ENCODE assay signal across 13 mouse cellular contexts in genomic region chr13:3782499-3782898, GRCm38 (mm10). TPM values are rescaled to one million over a fixed set of nuclear protein-coding genes. Genes with fewer than 3 reads are reported as not detected.
A peak's percentile ranks its signal among the peaks of the same experiment; 100 is the strongest.
DNase-seq lines count a peak whose midpoint lies in the region; ATAC-seq lines count a peak whose summit lies in the region.
"Had no signal": no experiment of that assay in that cellular context is flagged by ENCODE, and none has a peak within 500 bp of the region (broad histone marks: within the 10 kb centered on the region; RNA-seq: fewer than 3 reads in every experiment).

No protein-coding gene starts in this region.

- H3K4me2 ChIP-seq in embryonic facial prominence, embryonic 14.5 days (ENCODE audit: low read depth, low read length) = no peak overlapping the region
- no peak overlapping the region for H3K4me2 ChIP-seq in midbrain, embryonic 14.5 days (ENCODE audit: low read length)
- no peak overlapping the region for H3K4me2 ChIP-seq in kidney, embryonic 15.5 days
- H3K4me2 ChIP-seq: liver, embryonic 11.5 days had no signal

- H3K9me3 ChIP-seq in embryonic facial prominence, embryonic 14.5 days (ENCODE audit: control insufficient read depth, low read length) = no peaks in the 10 kb centered on the region
- no peaks in the 10 kb centered on the region for H3K9me3 ChIP-seq in midbrain, embryonic 14.5 days (ENCODE audit: control insufficient read depth, low read length)
- no peaks in the 10 kb centered on the region for H3K9me3 ChIP-seq in kidney, embryonic 15.5 days (replicated peaks)

- DNase-seq in embryo, embryonic 10 days (ENCODE audit: low spot score) = peak; percentile 36
- DNase-seq in embryo, embryonic 11 days = no peak
- DNase-seq in 3T3-L1 (ENCODE audit: low read depth, low spot score) = peak; percentile 84
- peak; percentile 53 for DNase-seq in embryonic facial prominence, embryonic 14.5 days (ENCODE audit: low spot score)
- peak; percentile 4 for DNase-seq in midbrain, embryonic 14.5 days
- DNase-seq in spleen, adult 18-20 months = no peak
- DNase-seq in left cerebral cortex, adult 11 months (ENCODE audit: low spot score) = no peak
- DNase-seq: cerebellum, adult 9-11 months; heart, postnatal 10 days had no signal

- no peak overlapping the region; the same call in 1 of the 2 replicates for H3K27ac ChIP-seq in embryonic facial prominence, embryonic 14.5 days (replicated peaks; ENCODE audit: low read depth, low read length)
- no peak overlapping the region for H3K27ac ChIP-seq in midbrain, embryonic 14.5 days (replicated peaks; ENCODE audit: low read depth, low read length)
- H3K27ac ChIP-seq in kidney, embryonic 15.5 days = no peak overlapping the region

- H3K36me3 ChIP-seq in embryonic facial prominence, embryonic 14.5 days (ENCODE audit: control insufficient read depth, insufficient read depth, low read length) = no peaks in the 10 kb centered on the region
- no peaks in the 10 kb centered on the region for H3K36me3 ChIP-seq in midbrain, embryonic 14.5 days (ENCODE audit: control insufficient read depth, insufficient read depth, low read length)
- no peaks in the 10 kb centered on the region for H3K36me3 ChIP-seq in kidney, embryonic 15.5 days

- no peaks in the 10 kb centered on the region for H3K27me3 ChIP-seq in embryonic facial prominence, embryonic 14.5 days (replicated peaks; ENCODE audit: control insufficient read depth, insufficient read depth, low read length)
- no peaks in the 10 kb centered on the region for H3K27me3 ChIP-seq in midbrain, embryonic 14.5 days (ENCODE audit: control insufficient read depth, insufficient read depth, low read length)
- no peaks in the 10 kb centered on the region for H3K27me3 ChIP-seq in kidney, embryonic 15.5 days

- WGBS in embryonic facial prominence, embryonic 14.5 days = 57% methylated on average over 2 of the region's 2 CpGs
- WGBS in midbrain, embryonic 14.5 days = 13% methylated on average over 2 of the region's 2 CpGs
- 49% methylated on average over 2 of the region's 2 CpGs for WGBS in kidney, embryonic 15.5 days

- no peak overlapping the region for H3K9ac ChIP-seq in embryonic facial prominence, embryonic 14.5 days (ENCODE audit: low read depth, low read length)
- no peak overlapping the region for H3K9ac ChIP-seq in midbrain, embryonic 14.5 days (replicated peaks; ENCODE audit: low read length)
- no peak overlapping the region for H3K9ac ChIP-seq in kidney, embryonic 15.5 days

- H3K4me3 ChIP-seq in embryonic facial prominence, embryonic 14.5 days (ENCODE audit: low read depth, low read length) = no peak overlapping the region
- no peak overlapping the region for H3K4me3 ChIP-seq in midbrain, embryonic 14.5 days (replicated peaks; ENCODE audit: low read depth, low read length)
- H3K4me3 ChIP-seq in kidney, embryonic 15.5 days (replicated peaks) = no peak overlapping the region

- ATAC-seq in embryonic facial prominence, embryonic 14.5 days (ENCODE audit: low read depth) = peak; percentile 79; the same call in 1 of the 2 replicates
- ATAC-seq in midbrain, embryonic 14.5 days (ENCODE audit: low FRiP score, low TSS enrichment) = no peak; the same call in 1 of the 2 replicates
- ATAC-seq in kidney, embryonic 15.5 days (replicated peaks; ENCODE audit: low FRiP score) = no peak

- no peaks in the 10 kb centered on the region for H3K4me1 ChIP-seq in embryonic facial prominence, embryonic 14.5 days (ENCODE audit: control insufficient read depth, insufficient read depth, low read length)
- no peaks in the 10 kb centered on the region for H3K4me1 ChIP-seq in midbrain, embryonic 14.5 days (ENCODE audit: control insufficient read depth, insufficient read depth, low read length)
- H3K4me1 ChIP-seq in kidney, embryonic 15.5 days = no peaks in the 10 kb centered on the region

RNA-seq across cellular contexts. Expression of gene Calml3, which starts 21.6 kb away (rescaled TPM):
- 7.1 and 10.7 TPM in 2 replicates for polyA plus RNA-seq in embryonic facial prominence, embryonic 14.5 days (2014; fragmentation: Nextera tagmentation; extraction: Ambion mirVana)
- polyA plus RNA-seq in midbrain, embryonic 14.5 days (2014; fragmentation: Nextera tagmentation; extraction: Ambion mirVana) = not detected in 2 replicates
- 0.45 and 0.74 TPM in 2 replicates for polyA plus RNA-seq in kidney, embryonic 15.5 days (2015; fragmentation: Nextera tagmentation; extraction: Ambion mirVana)
- polyA plus RNA-seq: frontal cortex, adult 2 months; large intestine, adult 2 months had no signal

RNA-seq across cellular contexts. Expression of gene Calm4, which starts 55.1 kb away (rescaled TPM):
- 25.4 and 99.1 TPM in 2 replicates for polyA plus RNA-seq in embryonic facial prominence, embryonic 14.5 days (2014; fragmentation: Nextera tagmentation; extraction: Ambion mirVana)
- not detected in 2 replicates for polyA plus RNA-seq in midbrain, embryonic 14.5 days (2014; fragmentation: Nextera tagmentation; extraction: Ambion mirVana)
- polyA plus RNA-seq in kidney, embryonic 15.5 days (2015; fragmentation: Nextera tagmentation; extraction: Ambion mirVana) = 0.17 and 3.2 TPM in 2 replicates
- polyA plus RNA-seq: frontal cortex, adult 2 months; large intestine, adult 2 months; liver, embryonic 11.5 days had no signal

Comparison
In these comparisons a context has a peak if more than half of its experiments do, and no peak if none do; other contexts are left out.
1. DNase-seq: peak in embryo, embryonic 10 days (single experiment), 3T3-L1 (single experiment), embryonic facial prominence, embryonic 14.5 days (single experiment) and midbrain, embryonic 14.5 days (single experiment); none in embryo, embryonic 11 days (single experiment), spleen, adult 18-20 months (0 of 2) and left cerebral cortex, adult 11 months (single experiment).